Mouse (Mus musculus) bone marrow, adult 2 months (tissue): Measurements from ENCODE around the gene Ell3.
A peak's percentile ranks its signal among the peaks of the same experiment; 100 is the strongest.

ENCODE experiments used
- CTCF ChIP-seq: fragments of 200-500 bp; IDR thresholded peaks from 2 replicates; pipeline ENCODE4 v1.5.1; 2011; ENCODE audit warnings: low read length, control low read depth; ENCODE audit not compliant: control insufficient read depth, insufficient read depth
- POLR2A ChIP-seq: fragments of 200-500 bp; IDR thresholded peaks from 2 replicates; pipeline ENCODE4 v1.6.1; 2011; ENCODE audit warnings: low read depth, mild to moderate bottlenecking, control low read depth, low read length, borderline replicate concordance; ENCODE audit not compliant: control insufficient read depth

DNA sequence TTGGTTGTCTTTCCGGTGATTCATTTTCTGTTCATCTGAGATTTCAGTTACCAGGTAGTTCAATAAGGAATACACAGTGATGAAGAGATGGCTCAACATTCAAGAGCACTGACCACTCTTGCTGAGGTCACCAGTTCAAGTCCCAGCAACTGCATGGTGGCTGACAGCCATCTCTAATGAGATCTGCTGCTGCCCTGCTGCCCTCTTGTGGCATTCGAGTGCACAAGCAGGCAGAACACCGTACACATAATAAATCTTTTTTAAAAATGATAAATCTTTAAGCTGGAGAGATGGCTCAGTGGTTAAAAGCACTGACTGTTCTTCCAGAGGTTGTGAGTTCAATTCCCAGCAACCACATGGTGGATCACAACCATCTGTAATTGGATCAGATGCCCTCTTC, 36.4 kb upstream of the Ell3 start:
- peak; percentile 80 for TF ChIP-seq CTCF
- no peak for TF ChIP-seq POLR2A
